Mouse (Mus musculus) ovary, postnatal 14 days (tissue): Measurements from ENCODE around the gene Cbl.

Experiments
- DNase-seq: peaks from one replicate; pipeline ENCODE4 v3.0.0; 2022; ENCODE audit warnings: low spot score

Gene Cbl

GRCm38 (mm10) chr9:44178811-44179210 is 55.0 kb downstream of the Cbl start:
- DNase-seq: no peak

- no peak for DNase-seq
Measured at GRCm38 (mm10) chr9:44178389-44178788, 55.5 kb downstream of the Cbl start.

DNA sequence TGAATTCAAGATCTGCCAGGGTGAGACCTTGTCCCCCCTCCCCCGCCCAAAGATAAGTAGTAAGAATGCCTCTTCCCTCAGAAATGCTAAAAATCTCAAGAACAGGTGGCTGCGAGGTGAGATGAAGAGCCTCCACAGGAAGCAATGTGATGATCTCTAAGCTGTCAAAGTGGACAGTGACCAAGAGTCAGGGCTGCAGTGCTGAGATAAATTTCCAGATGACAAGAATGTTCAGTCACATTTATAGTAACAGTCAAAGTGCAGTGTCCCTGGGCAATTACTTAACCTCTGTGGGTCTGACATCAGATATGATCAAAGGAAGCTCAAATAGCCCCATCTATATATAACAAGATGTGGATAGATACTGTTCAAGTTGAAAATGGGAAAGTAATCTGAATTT is 56.4 kb downstream of the Cbl start:
- no peak for DNase-seq

GRCm38 (mm10) chr9:44175957-44176356 is 57.9 kb downstream of the Cbl start:
- no peak for DNase-seq

- no peak for DNase-seq
Measured at GRCm38 (mm10) chr9:44175556-44175955, 58.3 kb downstream of the Cbl start.

GRCm38 (mm10) chr9:44170691-44171151 is 63.1 kb downstream of the Cbl start:
- DNase-seq: no peak

DNA sequence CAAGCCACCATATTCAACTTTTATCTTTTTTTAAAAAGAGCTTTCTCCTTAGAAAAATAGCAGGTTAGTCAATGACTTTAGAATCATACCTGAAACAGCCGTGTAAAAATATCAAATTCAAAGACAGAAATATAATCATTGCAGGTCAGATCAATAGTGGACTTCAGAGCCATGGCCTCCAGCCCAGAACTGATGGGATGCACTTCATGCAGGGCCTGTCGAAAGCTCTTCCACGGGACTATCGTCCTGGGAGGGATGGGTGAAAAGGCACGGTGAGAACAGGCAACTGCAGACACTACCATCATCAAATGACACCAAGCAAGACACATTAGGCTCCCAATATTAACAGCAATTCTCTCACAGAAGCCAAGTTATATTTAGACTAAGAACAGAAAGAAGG is 64.9 kb downstream of the Cbl start:
- no peak for DNase-seq

DNA sequence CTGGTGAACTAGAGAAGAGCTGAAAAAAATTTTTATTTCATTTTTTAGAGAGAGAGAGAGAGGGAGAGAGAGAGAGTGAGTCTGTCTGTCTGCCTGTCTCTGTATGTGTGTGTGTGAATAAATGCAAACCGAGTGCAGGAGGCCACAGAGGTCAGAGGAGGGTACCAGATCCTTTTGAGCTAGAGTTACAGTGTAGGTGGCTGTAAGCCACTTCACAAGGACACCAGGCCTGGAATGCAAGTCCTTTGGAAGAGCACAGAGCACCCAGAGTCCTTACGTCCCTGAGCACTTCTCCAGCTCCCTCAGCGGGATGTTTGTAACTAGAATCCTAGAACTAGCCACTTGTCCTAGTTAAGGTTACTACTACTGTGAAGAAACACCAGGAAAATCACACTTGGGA is 74.0 kb downstream of the Cbl start:
- no peak for DNase-seq

DNA sequence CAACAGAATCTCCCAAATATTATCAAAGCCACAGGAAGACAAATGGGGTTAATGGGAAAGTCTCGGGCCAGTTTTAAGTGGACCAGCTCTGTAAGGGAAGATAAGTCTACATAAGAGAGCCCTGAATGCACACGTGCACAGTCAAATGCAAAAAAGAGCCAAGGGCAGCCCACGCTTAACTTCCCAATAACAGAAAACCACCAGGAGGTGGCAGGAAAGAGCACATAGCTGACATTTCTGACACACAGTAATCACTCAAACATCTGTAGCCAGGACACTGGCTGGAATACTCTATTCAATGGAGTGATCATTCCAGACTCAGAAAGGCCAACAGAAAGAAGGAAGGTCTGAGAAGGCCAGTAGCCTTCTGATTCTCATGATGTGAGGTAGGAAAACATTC is 86.6 kb downstream of the Cbl start:
- DNase-seq: no peak

DNA sequence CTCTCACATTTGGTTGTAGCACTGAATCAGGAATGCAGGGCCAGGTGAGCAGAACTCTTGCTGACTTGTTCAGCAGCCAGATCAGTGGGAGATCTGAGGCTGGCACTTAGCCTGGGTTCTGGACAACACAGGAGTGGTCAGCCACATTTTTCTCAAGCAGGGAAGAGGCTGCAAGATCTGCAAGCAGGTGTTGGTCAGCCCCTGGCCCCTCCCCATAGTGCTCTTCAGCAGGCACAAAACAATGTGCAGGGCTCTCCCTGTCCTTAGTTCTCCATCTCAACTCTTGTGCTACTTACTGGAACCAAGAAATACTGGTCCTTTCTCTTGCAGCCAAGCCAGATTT is 89.2 kb downstream of the Cbl start:
- no peak for DNase-seq

DNA sequence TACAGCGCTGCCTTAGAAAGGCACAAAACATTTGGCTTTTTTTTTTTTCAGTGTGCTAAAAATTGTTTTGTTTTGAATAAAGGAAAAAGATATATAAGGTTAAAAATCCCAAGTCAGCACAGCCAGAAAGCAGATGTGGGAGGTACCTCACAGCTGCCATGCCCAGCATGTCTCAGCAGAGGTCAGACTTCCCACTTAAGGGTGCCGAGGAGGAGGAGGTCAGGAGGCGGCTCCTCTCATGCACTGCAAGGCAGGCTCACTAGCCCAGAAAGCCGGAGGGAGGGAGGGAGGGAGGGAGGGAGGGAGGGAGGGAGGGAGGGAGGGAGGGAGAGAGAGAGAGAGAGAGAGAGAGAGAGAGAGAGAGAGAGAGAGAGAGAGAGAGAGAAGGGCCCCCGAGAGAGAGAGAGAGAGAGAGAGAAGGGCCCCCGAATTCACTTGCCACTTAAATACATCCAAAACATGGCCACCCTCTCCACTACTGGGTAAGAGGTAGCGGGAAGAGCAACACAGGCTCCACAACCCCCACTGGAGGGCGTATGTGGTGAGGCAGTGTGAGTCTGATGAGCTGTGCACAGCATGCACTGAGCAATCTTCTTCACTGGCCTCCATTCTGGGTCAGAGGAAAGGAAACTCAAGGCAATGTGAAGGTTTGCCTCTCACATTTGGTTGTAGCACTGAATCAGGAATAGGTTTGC is 89.7 kb downstream of the Cbl start:
- DNase-seq: no peak

GRCm38 (mm10) chr9:44143421-44143820 is 90.4 kb downstream of the Cbl start:
- no peak for DNase-seq

DNA sequence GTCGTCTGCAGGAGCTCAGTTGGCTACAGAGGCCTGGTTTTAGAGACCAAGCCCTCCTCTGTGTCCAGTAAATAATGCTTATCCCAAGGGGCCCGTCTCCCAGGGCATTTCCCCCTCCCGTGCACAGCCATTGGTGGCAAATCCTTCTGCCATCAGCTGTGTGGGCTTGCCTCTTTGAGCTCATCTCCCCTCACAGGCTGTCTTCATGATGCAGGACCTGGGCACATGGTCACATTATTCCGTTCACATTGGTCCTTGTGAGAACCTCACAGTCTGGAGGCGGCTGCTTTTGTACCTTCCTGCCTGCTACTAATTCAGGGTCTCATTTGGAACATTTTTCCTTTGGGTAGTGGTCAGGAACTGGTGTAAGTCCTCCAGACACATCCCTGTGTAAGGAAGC is 91.9 kb downstream of the Cbl start:
- DNase-seq: no peak

- no peak for DNase-seq
Measured at GRCm38 (mm10) chr9:44137846-44138245, 96.0 kb downstream of the Cbl start.

- DNase-seq: no peak
Measured at GRCm38 (mm10) chr9:44135731-44136411, 98.0 kb downstream of the Cbl start.

DNA sequence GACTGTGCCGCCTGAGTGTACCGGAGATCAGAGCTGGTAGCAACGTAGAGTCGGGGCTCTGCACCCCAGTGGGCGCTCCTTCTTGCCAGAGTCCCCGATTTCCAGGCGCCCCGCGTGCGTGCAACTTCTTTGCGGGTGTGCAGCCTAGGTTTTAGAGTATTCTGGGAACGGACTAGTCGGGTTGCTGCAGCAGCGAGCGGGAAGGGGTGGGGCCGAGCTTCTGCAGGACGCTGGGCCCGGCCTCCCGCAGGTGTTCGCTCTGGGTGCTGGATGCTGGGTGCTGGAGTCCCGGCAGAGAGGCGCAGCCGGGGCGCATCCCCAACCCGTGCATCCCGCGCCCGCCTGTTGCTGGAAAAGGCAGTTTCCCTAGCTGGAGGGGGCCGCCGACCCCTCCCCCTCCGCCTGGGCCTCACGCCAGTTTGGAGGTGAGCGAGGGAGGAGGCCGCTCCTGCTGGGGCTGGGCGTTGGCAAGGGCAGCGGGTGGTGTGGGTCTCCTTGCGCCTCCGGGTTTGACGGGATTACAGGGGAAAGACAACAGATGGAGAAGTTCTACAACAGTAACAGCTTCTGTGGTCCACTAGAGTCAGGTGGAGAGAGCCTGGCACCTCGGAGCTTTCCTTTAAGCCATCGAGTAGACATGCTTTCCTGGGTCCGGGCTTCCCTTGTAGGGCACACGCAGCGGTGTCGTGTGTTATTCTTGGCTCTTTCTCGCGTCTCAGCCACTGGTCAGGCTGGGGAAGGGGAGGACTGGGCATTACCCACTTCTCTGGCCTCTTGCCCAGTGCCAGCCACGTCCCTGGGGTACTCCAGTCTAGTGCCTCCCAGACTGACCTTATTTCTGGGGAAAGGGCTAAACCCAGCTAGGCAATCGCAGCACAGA is 98.8 kb downstream of the Cbl start:
- no peak for DNase-seq

- DNase-seq: peak; percentile 71
Measured at GRCm38 (mm10) chr9:44134101-44134850, 99.6 kb downstream of the Cbl start, which contains the start of gene Mcam. TSS of gene Mcam (plus strand) at chr9:44134469.

DNA sequence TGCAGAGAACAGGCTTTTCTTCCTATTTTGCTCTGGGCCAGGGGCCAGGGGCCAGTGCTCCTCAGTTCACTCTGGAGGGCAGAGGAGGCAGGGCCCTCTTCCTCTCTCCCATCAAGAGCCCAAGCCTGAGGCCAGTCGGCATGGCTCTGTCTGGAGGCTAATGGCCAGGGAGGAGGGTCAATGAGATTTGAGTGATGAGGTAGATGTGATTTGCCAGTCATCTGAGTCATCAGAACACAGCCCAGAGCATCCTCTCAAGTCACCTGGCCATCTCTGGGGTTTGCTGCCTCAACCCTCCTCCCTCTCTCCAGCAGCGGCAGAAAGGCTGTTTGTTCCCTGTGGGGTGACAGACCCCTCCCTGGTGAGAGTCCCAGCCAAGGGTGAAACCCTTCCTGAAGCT is 100.6 kb downstream of the Cbl start:
- no peak for DNase-seq

DNA sequence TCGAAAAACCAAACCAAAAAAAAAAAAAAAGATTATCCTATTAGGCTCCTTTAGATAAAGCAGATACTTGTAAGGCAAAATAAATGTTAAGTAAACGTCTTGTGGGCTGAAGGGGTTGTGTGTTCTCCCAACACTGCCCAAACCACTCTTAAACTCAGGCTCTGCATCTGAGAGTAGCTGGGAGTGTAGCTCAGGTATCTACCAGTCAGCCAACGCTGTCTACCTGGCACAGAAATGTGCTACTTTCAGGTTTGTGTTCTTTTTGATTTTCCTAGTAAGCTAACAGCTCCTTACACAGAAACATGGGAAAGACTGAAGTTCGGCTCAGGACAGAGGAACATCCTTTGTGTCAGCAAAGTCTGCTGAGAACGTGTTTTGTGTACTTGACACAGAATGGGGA is 101.6 kb downstream of the Cbl start:
- no peak for DNase-seq

DNA sequence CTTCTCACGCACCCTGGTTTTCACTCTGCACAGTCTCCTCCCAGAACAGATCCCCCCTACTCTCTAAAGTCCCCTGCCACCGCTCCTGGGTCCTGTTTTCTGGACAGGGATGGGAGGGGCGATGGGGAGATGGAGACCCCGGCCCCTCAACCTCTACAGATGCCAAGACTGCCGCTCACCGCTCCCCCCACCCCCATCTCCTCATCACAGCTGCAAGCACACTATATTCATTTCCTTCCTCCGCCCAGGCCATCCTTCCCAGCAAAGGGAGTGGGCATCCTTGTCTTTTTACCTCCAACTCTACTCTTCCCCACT is 102.6 kb downstream of the Cbl start:
- no peak for DNase-seq

- no peak for DNase-seq
Measured at GRCm38 (mm10) chr9:44130581-44131275, 103.1 kb downstream of the Cbl start.

DNA sequence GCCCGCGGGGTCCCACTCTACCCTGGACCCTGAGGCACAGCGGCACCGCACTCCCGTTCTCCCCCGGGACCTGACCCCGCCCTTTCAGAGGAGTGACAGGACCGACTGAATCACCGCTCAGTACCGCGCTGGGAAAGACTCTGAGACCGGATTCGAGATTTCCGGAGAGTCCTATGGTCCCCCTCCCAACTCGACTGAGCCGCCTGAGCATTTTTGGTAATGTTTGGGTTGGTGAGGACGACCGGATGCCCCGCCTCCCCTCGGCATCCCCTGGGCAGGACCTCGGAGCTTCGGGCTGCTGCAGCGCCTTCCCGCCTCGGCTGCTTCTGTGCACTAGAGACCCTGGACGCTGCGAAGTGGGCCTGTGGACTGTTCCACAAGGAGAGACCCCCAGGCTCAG is 103.8 kb downstream of the Cbl start:
- DNase-seq: peak; percentile 30
